In genomic region chr14:9079014-9079413, GRCm38 (mm10) we compare ENCODE assay signal across 15 mouse cellular contexts.
"Had no signal": no experiment of that assay in that cellular context is flagged by ENCODE, and none has a peak within 500 bp of the region (broad histone marks: within the 10 kb centered on the region; RNA-seq: fewer than 3 reads in every experiment).

No protein-coding gene starts in this region.

- H3K4me1 ChIP-seq: kidney, embryonic 15.5 days; limb, embryonic 12.5 days; liver, embryonic 13.5 days; lung, embryonic 15.5 days; megakaryocyte, embryonic 14.5 days; midbrain, embryonic 13.5 days; neural tube, embryonic 12.5 days had no signal

- H3K4me3 ChIP-seq: kidney, embryonic 15.5 days; left cerebral cortex, adult 2 months; limb, embryonic 12.5 days; liver, embryonic 13.5 days; lung, embryonic 15.5 days; megakaryocyte, embryonic 14.5 days; midbrain, embryonic 13.5 days; neural tube, embryonic 12.5 days had no signal

- ATAC-seq: liver, postnatal 0 days; midbrain, embryonic 13.5 days had no signal

- H3K4me2 ChIP-seq: kidney, embryonic 15.5 days; limb, embryonic 12.5 days; liver, embryonic 13.5 days; lung, embryonic 15.5 days; midbrain, embryonic 13.5 days; neural tube, embryonic 12.5 days had no signal

- H3K36me3 ChIP-seq: kidney, embryonic 15.5 days; limb, embryonic 12.5 days; liver, embryonic 13.5 days; lung, embryonic 15.5 days; midbrain, embryonic 13.5 days; neural tube, embryonic 12.5 days had no signal

- H3K9ac ChIP-seq: kidney, embryonic 15.5 days; limb, embryonic 12.5 days; liver, embryonic 13.5 days; liver, postnatal 0 days; lung, embryonic 15.5 days; midbrain, embryonic 13.5 days; neural tube, embryonic 12.5 days had no signal

- H3K9me3 ChIP-seq: kidney, embryonic 15.5 days; limb, embryonic 12.5 days; liver, embryonic 13.5 days; lung, embryonic 15.5 days; midbrain, embryonic 13.5 days; neural tube, embryonic 12.5 days had no signal

- H3K27me3 ChIP-seq: kidney, embryonic 15.5 days; limb, embryonic 12.5 days; liver, embryonic 13.5 days; lung, embryonic 15.5 days; megakaryocyte, embryonic 14.5 days; midbrain, embryonic 13.5 days; neural tube, embryonic 12.5 days had no signal

- DNase-seq: kidney, postnatal 14 days; liver; liver, embryonic 13.5 days; liver, postnatal 0 days; lung, postnatal 14 days; thymus, postnatal 4 days had no signal

- H3K27ac ChIP-seq: kidney, embryonic 15.5 days; left cerebral cortex, adult 2 months; limb, embryonic 12.5 days; liver, embryonic 13.5 days; lung, embryonic 15.5 days; macrophage; midbrain, embryonic 13.5 days; neural tube, embryonic 12.5 days; stomach, postnatal 0 days had no signal
